Mouse (Mus musculus): ENCODE results near the gene Neurl4. TPM values are rescaled to one million over a fixed set of nuclear protein-coding genes. Genes with fewer than 3 reads are reported as not detected.

Gene Neurl4
- polyA plus RNA-seq, 1 experiment, result 38.2 TPM

DNA sequence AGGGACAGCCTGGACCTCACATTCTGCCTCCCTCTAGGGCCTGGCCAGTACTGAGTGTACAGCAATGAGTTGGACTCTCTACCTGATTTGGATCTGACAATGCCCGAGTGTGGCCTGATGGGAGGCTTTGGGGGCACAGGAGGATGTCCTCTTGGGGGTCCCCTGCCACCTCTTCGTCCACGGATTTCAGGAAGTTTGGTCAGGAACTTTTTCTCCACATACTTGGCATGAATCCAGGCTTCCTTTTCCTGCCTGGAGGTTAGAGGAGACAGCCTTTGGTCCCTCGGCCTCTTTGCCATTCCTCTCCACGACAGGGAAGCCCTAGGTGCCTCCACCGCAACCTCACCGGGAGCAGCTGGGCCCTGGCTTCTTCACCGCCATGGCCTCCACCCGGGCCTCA lies 16.6 kb upstream of the Neurl4 start:
- WGBS, result 64% methylated on average over 9 of the region's 9 CpGs

DNA sequence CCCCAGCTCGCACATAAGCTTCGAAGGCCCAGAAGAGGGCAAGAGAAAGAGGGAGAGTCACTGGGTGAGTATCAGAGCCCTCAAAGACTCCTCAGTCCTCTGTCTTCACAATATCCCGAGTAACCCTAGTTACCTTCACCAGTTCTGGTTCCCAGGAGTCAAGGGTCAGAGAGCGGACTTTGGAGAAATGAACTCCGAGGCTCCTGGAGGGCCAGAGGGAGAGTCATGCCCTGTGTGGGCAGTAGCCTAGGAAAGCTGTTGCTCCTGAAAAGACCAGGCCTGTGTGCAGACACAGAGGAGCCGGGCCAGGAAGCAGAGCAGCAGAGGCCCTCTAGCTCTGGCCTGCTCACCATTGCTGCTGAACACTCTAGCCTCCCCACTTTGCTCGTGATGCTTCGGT lies 16.2 kb upstream of the Neurl4 start:
- TF ChIP-seq POLR2A (IDR thresholded peaks at IDR 0.05; ENCODE audit: borderline replicate concordance, control insufficient read depth, low read depth, low read length) (no peak), CTCF (IDR thresholded peaks at IDR 0.05; ENCODE audit: control insufficient read depth, insufficient read depth, low read length) (no peak)
- 88% methylated on average over 8 of the region's 8 CpGs for WGBS
- Histone ChIP-seq H3K4me1 (ENCODE audit: control insufficient read depth, insufficient read depth, low read length) (peaks cover 4% of the 10 kb centered on the region; the same call in 1 of the 2 replicates), H3K27ac (ENCODE audit: control insufficient read depth, insufficient read depth, low read depth, low read length, poor library complexity) (no peak overlapping the region), H3K4me3 (replicated peaks; ENCODE audit: control insufficient read depth, low read depth, low read length) (no peak overlapping the region)

More for the DNA sequence above, 16.6 kb upstream of the Neurl4 start:
- Histone ChIP-seq H3K27ac (ENCODE audit: control insufficient read depth, insufficient read depth, low read depth, low read length, poor library complexity) (no peak overlapping the region), H3K4me1 (ENCODE audit: control insufficient read depth, insufficient read depth, low read length) (peaks cover 4% of the 10 kb centered on the region; the same call in 1 of the 2 replicates), H3K4me3 (replicated peaks; ENCODE audit: control insufficient read depth, low read depth, low read length) (no peak overlapping the region)
- TF ChIP-seq CTCF (IDR thresholded peaks at IDR 0.05; ENCODE audit: control insufficient read depth, insufficient read depth, low read length) (no peak), POLR2A (IDR thresholded peaks at IDR 0.05; ENCODE audit: borderline replicate concordance, control insufficient read depth, low read depth, low read length) (no peak)

- 64% methylated on average over 8 of the region's 8 CpGs for WGBS
- TF ChIP-seq POLR2A (IDR thresholded peaks at IDR 0.05; ENCODE audit: borderline replicate concordance, control insufficient read depth, low read depth, low read length) (no peak), CTCF (IDR thresholded peaks at IDR 0.05; ENCODE audit: control insufficient read depth, insufficient read depth, low read length) (peak; percentile 47)
- no peak overlapping the region for H3K4me3 ChIP-seq (replicated peaks; ENCODE audit: control insufficient read depth, low read depth, low read length)
- peaks cover 3% of the 10 kb centered on the region; the same call in 1 of the 2 replicates for H3K4me1 ChIP-seq (ENCODE audit: control insufficient read depth, insufficient read depth, low read length)
- H3K27ac ChIP-seq (ENCODE audit: control insufficient read depth, insufficient read depth, low read depth, low read length, poor library complexity), result no peak overlapping the region
These were observed 13.8 kb upstream of the Neurl4 start for GRCm38 (mm10) chr11:69886907-69887635.

GRCm38 (mm10) chr11:69891482-69891881 lies 9.4 kb upstream of the Neurl4 start:
- Histone ChIP-seq H3K4me1 (ENCODE audit: control insufficient read depth, insufficient read depth, low read length) (peaks cover 4% of the 10 kb centered on the region; the same call in 1 of the 2 replicates), H3K27ac (ENCODE audit: control insufficient read depth, insufficient read depth, low read depth, low read length, poor library complexity) (no peak overlapping the region), H3K4me3 (replicated peaks; ENCODE audit: control insufficient read depth, low read depth, low read length) (no peak overlapping the region)
- TF ChIP-seq POLR2A (IDR thresholded peaks at IDR 0.05; ENCODE audit: borderline replicate concordance, control insufficient read depth, low read depth, low read length) (no peak), CTCF (IDR thresholded peaks at IDR 0.05; ENCODE audit: control insufficient read depth, insufficient read depth, low read length) (no peak)
- WGBS, result 57% methylated on average over 4 of the region's 4 CpGs

DNA sequence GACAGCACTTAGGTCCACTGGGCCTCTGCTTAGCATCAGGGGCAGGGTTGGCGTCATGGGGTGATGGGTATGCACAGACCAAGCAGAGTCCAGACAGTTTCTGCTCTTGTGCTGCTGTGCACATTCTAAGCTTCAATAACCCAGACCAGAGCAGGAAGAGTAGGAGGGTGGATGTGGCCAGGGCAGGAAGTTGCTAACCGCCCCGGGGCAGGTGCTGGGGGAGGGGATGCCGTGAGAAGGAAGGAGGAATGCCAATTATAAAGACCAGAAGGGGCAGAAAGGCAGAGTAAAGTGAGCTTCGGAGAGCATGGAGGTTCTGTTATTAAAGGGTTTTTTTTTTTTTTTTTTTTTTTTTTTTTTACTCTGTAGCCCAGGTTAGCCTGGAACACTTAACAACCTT lies 6.2 kb upstream of the Neurl4 start:
- under 1% methylated on average over 5 of the region's 5 CpGs for WGBS
- Histone ChIP-seq H3K4me1 (ENCODE audit: control insufficient read depth, insufficient read depth, low read length) (peaks cover 4% of the 10 kb centered on the region; the same call in 1 of the 2 replicates), H3K27ac (ENCODE audit: control insufficient read depth, insufficient read depth, low read depth, low read length, poor library complexity) (peak overlapping the region; percentile 90), H3K4me3 (replicated peaks; ENCODE audit: control insufficient read depth, low read depth, low read length) (peak overlapping the region; percentile 64)
- TF ChIP-seq POLR2A (IDR thresholded peaks at IDR 0.05; ENCODE audit: borderline replicate concordance, control insufficient read depth, low read depth, low read length) (peak; percentile 28; the same call in 1 of the 2 replicates), CTCF (IDR thresholded peaks at IDR 0.05; ENCODE audit: control insufficient read depth, insufficient read depth, low read length) (peak; percentile 11; the same call in 1 of the 2 replicates)

GRCm38 (mm10) chr11:69895291-69895690 lies 5.6 kb upstream of the Neurl4 start, which contains the start of gene Acap1:
TSS of gene Acap1 (minus strand) at chr11:69895539.
- 9% methylated on average over 4 of the region's 4 CpGs for WGBS
- peak within 1 kb of the TSS; percentile 64 for H3K4me3 ChIP-seq (replicated peaks; ENCODE audit: control insufficient read depth, low read depth, low read length)
- peaks cover 4% of the 10 kb centered on the region; the same call in 1 of the 2 replicates for H3K4me1 ChIP-seq (ENCODE audit: control insufficient read depth, insufficient read depth, low read length)
- no peak for TF ChIP-seq CTCF (IDR thresholded peaks at IDR 0.05; ENCODE audit: control insufficient read depth, insufficient read depth, low read length)
- TF ChIP-seq POLR2A (IDR thresholded peaks at IDR 0.05; ENCODE audit: borderline replicate concordance, control insufficient read depth, low read depth, low read length), result peak; percentile 14; the same call in 1 of the 2 replicates
- peak within 1 kb of the TSS; percentile 90 for H3K27ac ChIP-seq (ENCODE audit: control insufficient read depth, insufficient read depth, low read depth, low read length, poor library complexity)

- Histone ChIP-seq H3K27ac (ENCODE audit: control insufficient read depth, insufficient read depth, low read depth, low read length, poor library complexity) (no peak overlapping the region), H3K4me3 (replicated peaks; ENCODE audit: control insufficient read depth, low read depth, low read length) (no peak overlapping the region), H3K4me1 (ENCODE audit: control insufficient read depth, insufficient read depth, low read length) (peaks cover 2% of the 10 kb centered on the region; the same call in 1 of the 2 replicates)
- WGBS, result 36% methylated on average over 4 of the region's 4 CpGs
- no peak for TF ChIP-seq CTCF (IDR thresholded peaks at IDR 0.05; ENCODE audit: control insufficient read depth, insufficient read depth, low read length)
- no peak for TF ChIP-seq POLR2A (IDR thresholded peaks at IDR 0.05; ENCODE audit: borderline replicate concordance, control insufficient read depth, low read depth, low read length)
These were observed 1.0 kb upstream of the Neurl4 start for GRCm38 (mm10) chr11:69899870-69900269.

GRCm38 (mm10) chr11:69901406-69901846 lies 554 bp downstream of the Neurl4 start:
- Histone ChIP-seq H3K4me1 (ENCODE audit: control insufficient read depth, insufficient read depth, low read length) (no peaks in the 10 kb centered on the region; the same call in 1 of the 2 replicates), H3K27ac (ENCODE audit: control insufficient read depth, insufficient read depth, low read depth, low read length, poor library complexity) (peak overlapping the region; percentile 73), H3K4me3 (replicated peaks; ENCODE audit: control insufficient read depth, low read depth, low read length) (peak overlapping the region; percentile 74)
- WGBS, result under 1% methylated on average over 42 of the region's 42 CpGs
- TF ChIP-seq CTCF (IDR thresholded peaks at IDR 0.05; ENCODE audit: control insufficient read depth, insufficient read depth, low read length), result no peak
- TF ChIP-seq POLR2A (IDR thresholded peaks at IDR 0.05; ENCODE audit: borderline replicate concordance, control insufficient read depth, low read depth, low read length), result peak; percentile 61; the same call in 1 of the 2 replicates
